Mouse (Mus musculus) macrophage (primary cell): ENCODE data around the gene Hadhb. TPM values are rescaled to one million over a fixed set of nuclear protein-coding genes. Genes with fewer than 3 reads are reported as not detected.

ENCODE experiments used
- H3K27ac ChIP-seq: fragments of 350-480 bp; formaldehyde crosslinking; 2 replicates; pipeline ENCODE4 v1.9.0; 2021
- H3K36me3 ChIP-seq: fragments of 350-480 bp; formaldehyde crosslinking; 2 replicates; pipeline ENCODE4 v1.9.0; 2021; ENCODE audit errors: inconsistent target
- H3K4me3 ChIP-seq: fragments of 350-480 bp; formaldehyde crosslinking; 2 replicates; pipeline ENCODE4 v1.9.0; 2021; ENCODE audit errors: inconsistent target
- H3K79me2 ChIP-seq: fragments of 350-480 bp; formaldehyde crosslinking; 2 replicates; pipeline ENCODE4 v1.9.0; 2021; ENCODE audit errors: inconsistent target
- WGBS: methylation state at CpG from one replicate; pipeline ENCODE4 v1.1.7; 2026; ENCODE audit warnings: inconsistent platforms; ENCODE audit not compliant: missing documents; 5-methylcytosine and 5-hydroxymethylcytosine counted together
- polyA plus RNA-seq: library from polyadenylated mRNA; stranded (reverse); fragments of 250-400 nt; gene quantifications from 3 replicates; pipeline ENCODE4 v1.2.4, GENCODE M21; 2018; ENCODE audit warnings: inconsistent platforms

Hadhb gene
- polyA plus RNA-seq, 1 experiment from 2014 or later, result 113 TPM

GRCm38 (mm10) chr5:30115718-30116117, 39.3 kb upstream of the Hadhb start:
- H3K79me2 ChIP-seq, result no peaks in the 10 kb centered on the region
- WGBS, result 61% methylated on average over 10 of the region's 10 CpGs
- H3K36me3 ChIP-seq, result peaks cover 20% of the 10 kb centered on the region; the same call in 1 of the 2 replicates
- H3K27ac ChIP-seq, result no peak overlapping the region
- no peak overlapping the region for H3K4me3 ChIP-seq

GRCm38 (mm10) chr5:30118018-30118417, 37.0 kb upstream of the Hadhb start:
- H3K36me3 ChIP-seq, result peaks cover 43% of the 10 kb centered on the region
- no peaks in the 10 kb centered on the region for H3K79me2 ChIP-seq
- no peak overlapping the region for H3K4me3 ChIP-seq
- WGBS, result 100% methylated on average over 1 of the region's 1 CpGs
- H3K27ac ChIP-seq, result no peak overlapping the region

GRCm38 (mm10) chr5:30119163-30119562, 35.9 kb upstream of the Hadhb start:
- Histone ChIP-seq H3K4me3 (no peak overlapping the region), H3K27ac (no peak overlapping the region), H3K79me2 (no peaks in the 10 kb centered on the region), H3K36me3 (peaks cover 55% of the 10 kb centered on the region)
- 92% methylated on average over 6 of the region's 6 CpGs for WGBS

- H3K27ac ChIP-seq, result no peak overlapping the region
Observed at GRCm38 (mm10) chr5:30120106-30120505, 34.9 kb upstream of the Hadhb start.

GRCm38 (mm10) chr5:30122481-30122880, 32.6 kb upstream of the Hadhb start:
- Histone ChIP-seq H3K79me2 (no peaks in the 10 kb centered on the region), H3K36me3 (peaks cover 84% of the 10 kb centered on the region), H3K27ac (no peak overlapping the region), H3K4me3 (no peak overlapping the region)
- WGBS, result 95% methylated on average over 6 of the region's 6 CpGs

More at GRCm38 (mm10) chr5:30120106-30120505, 34.9 kb upstream of the Hadhb start:
- Histone ChIP-seq H3K79me2 (no peaks in the 10 kb centered on the region), H3K36me3 (peaks cover 64% of the 10 kb centered on the region), H3K4me3 (no peak overlapping the region)
- 92% methylated on average over 7 of the region's 7 CpGs for WGBS

- Histone ChIP-seq H3K79me2 (no peaks in the 10 kb centered on the region), H3K27ac (no peak overlapping the region), H3K36me3 (peaks cover 94% of the 10 kb centered on the region), H3K4me3 (no peak overlapping the region)
- 75% methylated on average over 4 of the region's 5 CpGs for WGBS
Observed at GRCm38 (mm10) chr5:30125587-30125986, 29.5 kb upstream of the Hadhb start.

- Histone ChIP-seq H3K79me2 (no peaks in the 10 kb centered on the region), H3K4me3 (no peak overlapping the region), H3K27ac (no peak overlapping the region), H3K36me3 (peaks cover 85% of the 10 kb centered on the region)
- 93% methylated on average over 5 of the region's 7 CpGs for WGBS
Observed at GRCm38 (mm10) chr5:30126756-30127155, 28.3 kb upstream of the Hadhb start.

GRCm38 (mm10) chr5:30127921-30128597, 27.0 kb upstream of the Hadhb start:
- Histone ChIP-seq H3K27ac (no peak overlapping the region), H3K36me3 (peaks cover 80% of the 10 kb centered on the region), H3K79me2 (no peaks in the 10 kb centered on the region), H3K4me3 (no peak overlapping the region)
- WGBS, result 98% methylated on average over 13 of the region's 13 CpGs

GRCm38 (mm10) chr5:30128680-30129079, 26.4 kb upstream of the Hadhb start:
- 95% methylated on average over 6 of the region's 6 CpGs for WGBS
- no peak overlapping the region for H3K4me3 ChIP-seq
- H3K27ac ChIP-seq, result no peak overlapping the region
- peaks cover 75% of the 10 kb centered on the region for H3K36me3 ChIP-seq
- H3K79me2 ChIP-seq, result no peaks in the 10 kb centered on the region

- no peaks in the 10 kb centered on the region for H3K79me2 ChIP-seq
- H3K36me3 ChIP-seq, result peaks cover 76% of the 10 kb centered on the region
- H3K4me3 ChIP-seq, result no peak overlapping the region
- WGBS, result 100% methylated on average over 4 of the region's 4 CpGs
- no peak overlapping the region for H3K27ac ChIP-seq
Observed at GRCm38 (mm10) chr5:30131246-30131645, 23.8 kb upstream of the Hadhb start.

- peaks cover 67% of the 10 kb centered on the region for H3K36me3 ChIP-seq
- H3K4me3 ChIP-seq, result no peak overlapping the region
- WGBS, result 48% methylated on average over 2 of the region's 2 CpGs
- H3K27ac ChIP-seq, result no peak overlapping the region
- H3K79me2 ChIP-seq, result no peaks in the 10 kb centered on the region
Observed at GRCm38 (mm10) chr5:30132173-30132572, 22.9 kb upstream of the Hadhb start.

- H3K27ac ChIP-seq, result no peak overlapping the region
- H3K79me2 ChIP-seq, result no peaks in the 10 kb centered on the region; the same call in 1 of the 2 replicates
- H3K36me3 ChIP-seq, result peaks cover 48% of the 10 kb centered on the region
- H3K4me3 ChIP-seq, result no peak overlapping the region
- WGBS, result 93% methylated on average over 11 of the region's 11 CpGs
Observed at GRCm38 (mm10) chr5:30135711-30136231, 19.3 kb upstream of the Hadhb start.

GRCm38 (mm10) chr5:30137271-30137670, 17.8 kb upstream of the Hadhb start:
- no peak overlapping the region for H3K27ac ChIP-seq
- H3K79me2 ChIP-seq, result no peaks in the 10 kb centered on the region; the same call in 1 of the 2 replicates
- H3K36me3 ChIP-seq, result peaks cover 59% of the 10 kb centered on the region
- no peak overlapping the region for H3K4me3 ChIP-seq
- WGBS, result 95% methylated on average over 9 of the region's 9 CpGs

GRCm38 (mm10) chr5:30138193-30138592, 16.9 kb upstream of the Hadhb start:
- H3K27ac ChIP-seq, result no peak overlapping the region
- WGBS, result 55% methylated on average over 4 of the region's 4 CpGs

GRCm38 (mm10) chr5:30146526-30146925, 8.5 kb upstream of the Hadhb start:
- 93% methylated on average over 6 of the region's 6 CpGs for WGBS
- no peak overlapping the region for H3K4me3 ChIP-seq
- H3K36me3 ChIP-seq, result peaks cover 45% of the 10 kb centered on the region
- no peak overlapping the region for H3K27ac ChIP-seq
- peaks cover 40% of the 10 kb centered on the region for H3K79me2 ChIP-seq

More at GRCm38 (mm10) chr5:30138193-30138592, 16.9 kb upstream of the Hadhb start:
- Histone ChIP-seq H3K36me3 (peaks cover 62% of the 10 kb centered on the region), H3K79me2 (no peaks in the 10 kb centered on the region; the same call in 1 of the 2 replicates), H3K4me3 (no peak overlapping the region)
